Mouse (Mus musculus) ES-E14 (cell line): ENCODE results near the gene Cntnap5c. TPM values are rescaled to one million over a fixed set of nuclear protein-coding genes. Genes with fewer than 3 reads are reported as not detected.
A peak's percentile ranks its signal among the peaks of the same experiment; 100 is the strongest.

Source experiments
- DNase-seq: peaks from one replicate; pipeline ENCODE4 v3.0.0-alpha.2; 2013; ENCODE audit warnings: low read depth, low spot score
- H3K27ac ChIP-seq: 2 replicates; pipeline ENCODE4 v1.5.1; 2012; ENCODE audit warnings: low read depth, mild to moderate bottlenecking, low read length, moderate library complexity, mixed read lengths; ENCODE audit not compliant: poor library complexity, insufficient read depth, severe bottlenecking
- H3K36me3 ChIP-seq: 2 replicates; pipeline ENCODE4 v1.6.1; 2012; ENCODE audit warnings: mild to moderate bottlenecking, low read length, moderate library complexity, mixed read lengths; ENCODE audit not compliant: control insufficient read depth, poor library complexity, insufficient read depth, severe bottlenecking
- H3K4me1 ChIP-seq, 2 experiments: fragments of 150-350 bp in 1 of 2; sonication (generic) in 1 of 2; 2 replicates each; pipeline ENCODE4 v1.6.1; 2012; ENCODE audit warnings: low read length in 2 of 2, mild to moderate bottlenecking in 1 of 2, mixed read lengths in 1 of 2; ENCODE audit not compliant: control insufficient read depth in 2 of 2, insufficient read depth in 2 of 2, poor library complexity in 1 of 2
- H3K4me3 ChIP-seq, 2 experiments: fragments of 150-350 bp in 1 of 2; sonication (generic) in 1 of 2; 2 replicates each; pipeline ENCODE4 v1.5.1; 2012; ENCODE audit warnings: low read length in 2 of 2, low read depth in 1 of 2, mild to moderate bottlenecking in 1 of 2, mixed read lengths in 1 of 2; ENCODE audit not compliant: insufficient read depth in 1 of 2, poor library complexity in 1 of 2, severe bottlenecking in 1 of 2
- H3K9ac ChIP-seq: 2 replicates; pipeline ENCODE4 v1.6.1; 2012; ENCODE audit warnings: low read depth, mild to moderate bottlenecking, low read length, mixed read lengths; ENCODE audit not compliant: poor library complexity, insufficient read depth, severe bottlenecking
- H3K9me3 ChIP-seq: fragments of 150-350 bp; sonication (generic); 2 replicates; pipeline ENCODE4 v1.6.1; 2012; ENCODE audit warnings: low read depth, mild to moderate bottlenecking, low read length; ENCODE audit not compliant: control insufficient read depth, insufficient read depth
- CHD2 ChIP-seq: IDR thresholded peaks from 2 replicates; pipeline ENCODE4 v1.6.1; 2014; ENCODE audit warnings: mild to moderate bottlenecking, low read depth, low read length, inconsistent platforms
- HCFC1 ChIP-seq: IDR thresholded peaks from 2 replicates; pipeline ENCODE4 v1.6.1; 2012; ENCODE audit warnings: low read length, inconsistent platforms, borderline replicate concordance; ENCODE audit not compliant: insufficient read depth
- MAFK ChIP-seq: IDR thresholded peaks from 2 replicates; pipeline ENCODE4 v1.6.1; 2014; ENCODE audit warnings: mild to moderate bottlenecking, low read depth, low read length, inconsistent platforms; ENCODE audit not compliant: insufficient read depth
- ZC3H11A ChIP-seq: IDR thresholded peaks from 2 replicates; pipeline ENCODE4 v1.6.1; 2012; ENCODE audit warnings: low read depth, mild to moderate bottlenecking, inconsistent platforms, low read length, borderline replicate concordance
- ZNF384 ChIP-seq: IDR thresholded peaks from 2 replicates; pipeline ENCODE4 v1.6.1; 2012; ENCODE audit warnings: low read depth, low read length, inconsistent platforms
- in situ Hi-C, 2 experiments: fragments of 600-800 bp; cut with MboI; formaldehyde crosslinking; loops; one replicate each; pipeline ENCODE4 v1.15.1; 2025; ENCODE audit warnings: low sequenced_read_pairs in 2 of 2, inconsistent platforms in 1 of 2; ENCODE audit not compliant: unreplicated experiment in 2 of 2
- total RNA-seq: library from RNA; depleted of rRNA; stranded (reverse); fragments of 300-350 nt; gene quantifications from 2 replicates; pipeline ENCODE4 v1.2.3, GENCODE M21; 2012; rRNA removed

The Cntnap5c gene
- total RNA-seq = not detected in 2 replicates

- no peak within 1 kb of the TSS for H3K27ac ChIP-seq
- no peak within 1 kb of the TSS for H3K9ac ChIP-seq
- DNase-seq = peak; percentile 68
- H3K36me3 ChIP-seq = no peaks in the 10 kb centered on the region
- no peak for TF ChIP-seq ZNF384
- no peak for TF ChIP-seq ZC3H11A
- no peak for TF ChIP-seq MAFK
- no peak for TF ChIP-seq HCFC1
- TF ChIP-seq CHD2 = no peak
- in situ Hi-C loops = loop anchor here in 1 of 2 experiments (25.0 kb wide), 1 partner anchor 1143 kb away; no protein-coding TSS in a partner anchor
- H3K4me3 ChIP-seq = no peak within 1 kb of the TSS
- 0 out of 4 replicates have a peak, but pooled peaks cover 0 to 2% of the 10 kb centered on the region in 2 experiments for H3K4me1 ChIP-seq
- no peaks in the 10 kb centered on the region for H3K9me3 ChIP-seq
Measured at GRCm38 (mm10) chr17:57768622-57769610, at the start of gene Cntnap5c. Gene Cntnap5c (plus strand): TSS chr17:57769570.

GRCm38 (mm10) chr17:57742119-57742518, 27.3 kb upstream of the Cntnap5c start, which contains the start of gene Gm21834:
Gene Gm21834 (minus strand): TSS chr17:57742219.
- H3K27ac ChIP-seq = no peak within 1 kb of the TSS
- H3K4me3 ChIP-seq = no peak within 1 kb of the TSS
- no peak within 1 kb of the TSS for H3K9ac ChIP-seq
- H3K9me3 ChIP-seq = no peaks in the 10 kb centered on the region
- in situ Hi-C loops = no loop called here
- TF ChIP-seq ZNF384 = no peak
- no peak for TF ChIP-seq HCFC1
- TF ChIP-seq MAFK = no peak
- no peak for TF ChIP-seq ZC3H11A
- no peak for TF ChIP-seq CHD2
- H3K4me1 ChIP-seq = no peaks in the 10 kb centered on the region
- no peak for DNase-seq
- H3K36me3 ChIP-seq = no peaks in the 10 kb centered on the region

- DNase-seq = no peak
- no peaks in the 10 kb centered on the region for H3K9me3 ChIP-seq
- no peak overlapping the region for H3K4me3 ChIP-seq
- H3K9ac ChIP-seq = no peak overlapping the region
- no peaks in the 10 kb centered on the region for H3K36me3 ChIP-seq
- no peak overlapping the region for H3K27ac ChIP-seq
- TF ChIP-seq ZC3H11A = no peak
- no peak for TF ChIP-seq ZNF384
- TF ChIP-seq MAFK = no peak
- no peak for TF ChIP-seq HCFC1
- TF ChIP-seq CHD2 = no peak
- H3K4me1 ChIP-seq = no peaks in the 10 kb centered on the region
- in situ Hi-C loops = loop anchor here in 1 of 2 experiments (25.0 kb wide), 1 partner anchor 1154 kb away; no protein-coding TSS in a partner anchor
Measured at GRCm38 (mm10) chr17:57758033-57758432, 11.3 kb upstream of the Cntnap5c start.

- TF ChIP-seq HCFC1 = no peak
- no peak for TF ChIP-seq ZNF384
- no peak for TF ChIP-seq CHD2
- no peak for TF ChIP-seq ZC3H11A
- no peak for TF ChIP-seq MAFK
- no peak overlapping the region for H3K27ac ChIP-seq
- no peak overlapping the region for H3K4me3 ChIP-seq
- in situ Hi-C loops = loop anchor here in 1 of 2 experiments (25.0 kb wide), 1 partner anchor 1145 kb away; no protein-coding TSS in a partner anchor
- no peak overlapping the region for H3K9ac ChIP-seq
- 0 out of 4 replicates have a peak, but pooled peaks cover 0 to 2% of the 10 kb centered on the region in 2 experiments for H3K4me1 ChIP-seq
- H3K36me3 ChIP-seq = no peaks in the 10 kb centered on the region
- no peaks in the 10 kb centered on the region for H3K9me3 ChIP-seq
- no peak for DNase-seq
Measured at GRCm38 (mm10) chr17:57767306-57767705, 2.1 kb upstream of the Cntnap5c start.
